18 mouse cellular contexts compared by ENCODE assay signal in genomic region chr2:49861658-49862057, GRCm38 (mm10).
"Had no signal": no experiment of that assay in that cellular context is flagged by ENCODE, and none has a peak within 500 bp of the region (broad histone marks: within the 10 kb centered on the region; RNA-seq: fewer than 3 reads in every experiment).

No protein-coding gene starts in this region.

- H3K27ac ChIP-seq: kidney, embryonic 15.5 days; liver, embryonic 13.5 days; midbrain, embryonic 12.5 days; midbrain, embryonic 15.5 days; neural tube, embryonic 12.5 days; neural tube, embryonic 15.5 days had no signal

- DNase-seq: kidney, adult 11 months; kidney, adult 8-10 months; kidney, postnatal 10 days; kidney, postnatal 4 days; liver, embryonic 13.5 days; lung, adult 2 months; right cerebral cortex, adult 18-20 months; right cerebral cortex, postnatal 14 days; right cerebral cortex, postnatal 4 days; thymus, adult 2 months; thymus, postnatal 14 days; thymus, postnatal 4 days had no signal

- H3K9me3 ChIP-seq: kidney, embryonic 15.5 days; liver, embryonic 13.5 days; midbrain, embryonic 12.5 days; midbrain, embryonic 15.5 days; neural tube, embryonic 12.5 days; neural tube, embryonic 15.5 days had no signal

- ATAC-seq: inflammation-experienced regulatory T-cells, adult 6 months; midbrain, embryonic 15.5 days had no signal

- H3K4me3 ChIP-seq: kidney, embryonic 15.5 days; liver, embryonic 13.5 days; midbrain, embryonic 12.5 days; midbrain, embryonic 15.5 days; neural tube, embryonic 12.5 days; neural tube, embryonic 15.5 days had no signal

- H3K9ac ChIP-seq: kidney, embryonic 15.5 days; liver, embryonic 13.5 days; midbrain, embryonic 12.5 days; midbrain, embryonic 15.5 days; neural tube, embryonic 12.5 days; neural tube, embryonic 15.5 days had no signal

- H3K4me1 ChIP-seq: liver, embryonic 13.5 days; midbrain, embryonic 12.5 days; midbrain, embryonic 15.5 days; neural tube, embryonic 12.5 days had no signal

- H3K4me2 ChIP-seq: kidney, embryonic 15.5 days; liver, embryonic 13.5 days; midbrain, embryonic 12.5 days; midbrain, embryonic 15.5 days; neural tube, embryonic 12.5 days; neural tube, embryonic 15.5 days had no signal

- H3K27me3 ChIP-seq: kidney, embryonic 15.5 days; liver, embryonic 13.5 days; midbrain, embryonic 12.5 days; midbrain, embryonic 15.5 days; neural tube, embryonic 12.5 days; neural tube, embryonic 15.5 days had no signal

- H3K36me3 ChIP-seq: kidney, embryonic 15.5 days; liver, embryonic 13.5 days; midbrain, embryonic 12.5 days; midbrain, embryonic 15.5 days; neural tube, embryonic 12.5 days; neural tube, embryonic 15.5 days had no signal
